Mouse (Mus musculus): Measurements from ENCODE around the gene Sart3. TPM values are rescaled to one million over a fixed set of nuclear protein-coding genes. Genes with fewer than 3 reads are reported as not detected.

The Sart3 gene
- total RNA-seq, 2 experiments from 2014 or later: 9.9 to 11.3 TPM

DNA sequence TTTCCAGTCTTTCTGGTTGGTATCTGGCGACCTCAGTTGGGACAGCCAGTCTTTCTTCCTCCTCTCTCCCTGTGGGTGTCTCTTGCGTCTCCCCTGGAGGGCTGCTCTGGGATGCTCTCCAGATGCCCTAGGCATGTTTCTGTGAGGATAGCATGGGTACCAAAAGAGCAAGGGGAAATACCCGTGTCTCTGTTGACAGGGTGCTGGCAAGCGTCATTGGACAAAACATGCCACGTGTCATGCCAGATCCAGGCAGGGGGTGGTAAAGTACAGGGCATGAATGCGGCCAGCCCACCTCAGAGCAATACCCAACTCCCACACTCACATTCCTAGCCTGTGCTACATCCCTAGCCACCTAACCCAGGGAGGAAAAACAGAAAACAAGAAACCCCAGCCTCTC lies 45.7 kb downstream of the Sart3 start:
- no peak for DNase-seq

- DNase-seq: no peak
Observed at GRCm38 (mm10) chr5:113725417-113725816, 46.9 kb downstream of the Sart3 start.

DNA sequence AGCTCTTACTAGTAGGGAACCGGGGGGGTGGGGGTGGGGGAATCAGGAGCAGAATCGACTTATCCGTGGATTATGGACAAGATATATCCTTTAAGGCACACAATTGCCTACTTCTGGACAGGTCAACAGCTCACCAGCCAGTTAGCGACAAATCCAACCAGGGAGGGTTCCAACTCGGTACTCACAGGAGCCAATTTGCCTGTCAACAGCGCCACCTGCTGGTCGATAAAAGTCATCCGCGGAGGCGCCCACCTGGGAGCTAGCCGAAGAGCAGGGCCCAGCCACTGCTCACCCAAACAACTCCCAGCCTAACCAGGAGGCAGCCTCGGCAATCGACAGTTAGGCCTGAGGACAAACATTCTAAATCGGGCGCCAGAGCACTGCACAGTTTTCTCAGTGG lies 47.9 kb downstream of the Sart3 start, which contains the start of gene 1700069L16Rik:
TSS of gene 1700069L16Rik (minus strand) at position 327 of the 400 bp plus-strand sequence.
- peak; percentile 79 to 93 for DNase-seq

GRCm38 (mm10) chr5:113723567-113724237 lies 48.6 kb downstream of the Sart3 start:
- peak in 1 of 2 experiments; percentile 7 for DNase-seq

DNA sequence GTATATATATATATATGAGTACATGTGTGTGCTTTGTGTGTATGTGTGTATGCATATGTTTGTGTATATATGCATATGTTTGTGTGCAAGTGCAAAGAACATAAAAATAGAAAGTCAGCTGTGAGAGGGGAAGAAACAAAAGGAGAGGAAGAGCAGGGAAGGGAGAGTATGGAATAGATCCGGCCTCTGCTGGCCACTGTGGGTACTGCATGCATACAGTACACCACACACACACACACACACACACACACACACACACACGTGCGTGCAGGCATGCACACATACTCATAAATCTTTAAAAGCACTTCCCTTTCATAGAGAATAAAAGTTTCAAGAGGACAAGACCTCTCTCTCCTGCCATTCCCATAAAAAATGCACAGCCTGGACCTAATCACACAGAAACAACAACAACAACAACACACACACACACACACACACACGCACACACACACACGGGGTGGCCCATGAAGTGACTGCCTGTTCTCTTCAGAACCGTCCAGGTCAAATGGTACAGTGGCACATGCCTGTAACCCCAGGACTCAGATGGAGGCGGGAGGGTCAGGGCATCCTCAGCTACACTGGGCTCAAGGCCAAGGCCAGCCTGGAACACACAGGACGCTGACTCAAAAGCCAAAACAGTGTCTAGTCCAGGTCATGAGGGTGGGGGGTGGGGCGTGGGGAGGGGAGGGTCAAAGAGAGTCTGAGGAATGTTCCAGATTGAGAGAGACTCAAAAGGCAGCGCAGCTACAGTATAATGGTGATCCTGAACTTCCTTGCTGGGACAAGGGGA lies 49.9 kb downstream of the Sart3 start:
- DNase-seq: no peak

GRCm38 (mm10) chr5:113719221-113719661 lies 53.1 kb downstream of the Sart3 start:
- no peak for DNase-seq

GRCm38 (mm10) chr5:113716581-113717388 lies 55.5 kb downstream of the Sart3 start:
- DNase-seq: peak in 1 of 2 experiments; percentile 32

DNA sequence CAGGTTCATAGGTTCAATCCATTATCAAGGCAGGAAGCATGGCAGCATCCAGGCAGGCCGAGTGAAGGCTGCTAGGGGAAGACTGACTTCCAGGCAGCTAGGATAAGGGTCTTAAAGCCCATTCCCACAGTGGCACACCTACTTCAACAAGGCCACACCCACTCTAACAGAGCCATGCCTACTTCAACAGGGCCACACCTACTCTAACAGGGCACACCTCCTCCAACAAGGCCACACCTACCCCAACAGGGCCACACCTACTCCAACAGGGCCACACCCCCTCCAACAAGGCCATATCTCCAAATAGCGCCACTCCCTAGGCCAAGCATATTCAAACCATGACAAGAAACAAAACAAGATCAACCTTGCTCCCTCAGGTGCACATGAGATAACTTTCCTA lies 59.4 kb downstream of the Sart3 start:
- no peak for DNase-seq

GRCm38 (mm10) chr5:113703803-113704585 lies 68.3 kb downstream of the Sart3 start:
- DNase-seq: peak in 1 of 2 experiments; percentile 49

DNA sequence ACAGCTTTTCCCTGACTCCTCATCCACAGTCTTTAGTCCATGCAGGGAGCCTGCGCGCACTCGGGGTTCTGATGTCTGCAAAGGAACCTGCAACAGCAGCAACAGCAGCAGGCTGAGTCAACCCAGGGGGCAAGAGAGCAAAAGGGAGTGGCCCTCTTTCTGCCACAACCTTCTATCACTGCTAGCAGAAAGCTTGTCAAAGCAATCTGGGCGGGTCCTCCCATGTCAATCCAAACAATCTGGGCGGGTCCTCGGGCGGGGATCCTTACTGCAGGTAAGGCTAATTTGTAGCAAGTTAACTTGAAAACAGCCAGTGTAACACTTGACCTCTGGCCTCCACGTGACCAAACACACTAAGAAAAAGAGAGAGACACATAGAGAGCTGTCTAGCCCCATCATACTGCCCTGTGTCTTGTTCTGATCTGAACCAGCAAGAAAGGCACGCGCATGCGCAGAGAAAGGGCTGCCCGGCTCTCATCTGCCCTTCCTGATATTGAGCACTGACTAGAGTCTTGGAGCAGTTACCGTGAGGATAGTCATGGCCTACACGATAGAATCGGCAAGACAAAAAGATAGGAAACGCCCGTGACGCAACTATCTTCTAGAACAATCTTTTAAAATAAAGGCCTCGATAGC lies 71.8 kb downstream of the Sart3 start:
- no peak for DNase-seq

GRCm38 (mm10) chr5:113694415-113694814 lies 77.9 kb downstream of the Sart3 start:
- peak in 1 of 2 experiments; percentile 37 for DNase-seq

GRCm38 (mm10) chr5:113694000-113694399 lies 78.3 kb downstream of the Sart3 start:
- no peak for DNase-seq

DNA sequence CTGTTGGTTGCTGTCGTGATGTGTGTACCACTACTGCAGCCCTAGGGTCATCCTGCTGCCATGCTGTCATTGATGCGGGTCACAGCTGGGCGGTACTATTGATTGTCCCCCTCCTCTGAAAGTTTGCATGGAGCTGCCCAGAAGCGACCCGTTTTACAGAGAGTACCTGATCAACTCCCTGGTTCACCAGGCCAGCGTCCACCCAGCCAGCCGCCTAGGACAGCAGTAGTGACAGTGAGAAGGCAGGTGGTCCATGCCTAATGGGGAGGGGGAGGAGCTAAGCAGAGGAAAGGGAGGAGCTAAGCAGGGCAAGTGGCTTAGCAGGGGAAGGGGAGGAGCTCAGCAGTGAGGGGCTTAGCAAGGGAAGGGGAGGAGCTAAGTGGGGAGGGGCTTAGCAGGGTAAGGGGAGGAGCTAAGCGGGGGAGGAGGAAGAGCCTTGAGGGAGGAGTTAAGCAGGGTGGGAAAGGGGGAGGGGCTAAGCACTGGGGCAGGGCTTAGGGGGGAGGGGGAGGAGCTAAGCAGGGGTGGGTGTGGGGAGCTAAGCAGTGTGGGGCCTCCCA lies 79.0 kb downstream of the Sart3 start:
- DNase-seq: no peak

Other genes with a start within 250 kb of the Sart3 start
- gene Cmklr1, start 122.1 kb downstream of the Sart3 start, total RNA-seq (2021): 10 to 100 TPM; 21.3 to 22.3 TPM
- gene 1700069L16Rik, start 47.7 kb downstream of the Sart3 start, total RNA-seq (2021): not detected
- gene Ficd, start 36.7 kb downstream of the Sart3 start, total RNA-seq (2021): 1 to 10 TPM; 8.6 to 8.7 TPM
- 100 to 1,000 TPM; 207 to 210 TPM for gene Iscu, start 238 bp upstream of the Sart3 start, total RNA-seq (2021)
- gene Tmem119, start 28.0 kb upstream of the Sart3 start, total RNA-seq (2021): 1 to 10 TPM; 2.7 to 5.1 TPM
- 1 to 10 TPM; 4.4 to 7.3 TPM for gene Selplg, start 60.1 kb upstream of the Sart3 start, total RNA-seq (2021)
- gene Coro1c, start 136.2 kb upstream of the Sart3 start, total RNA-seq (2021): 10 to 100 TPM; 30.3 to 33.1 TPM
- 10 to 100 TPM; 13.5 to 13.6 TPM for gene Ssh1, start 221.4 kb upstream of the Sart3 start, total RNA-seq (2021)
- not detected for gene Dao, start 231.2 kb upstream of the Sart3 start, total RNA-seq (2021)

Data from heart, adult 18-20 months (tissue).